20 mouse cellular contexts compared by ENCODE assay signal in the genomic region with DNA sequence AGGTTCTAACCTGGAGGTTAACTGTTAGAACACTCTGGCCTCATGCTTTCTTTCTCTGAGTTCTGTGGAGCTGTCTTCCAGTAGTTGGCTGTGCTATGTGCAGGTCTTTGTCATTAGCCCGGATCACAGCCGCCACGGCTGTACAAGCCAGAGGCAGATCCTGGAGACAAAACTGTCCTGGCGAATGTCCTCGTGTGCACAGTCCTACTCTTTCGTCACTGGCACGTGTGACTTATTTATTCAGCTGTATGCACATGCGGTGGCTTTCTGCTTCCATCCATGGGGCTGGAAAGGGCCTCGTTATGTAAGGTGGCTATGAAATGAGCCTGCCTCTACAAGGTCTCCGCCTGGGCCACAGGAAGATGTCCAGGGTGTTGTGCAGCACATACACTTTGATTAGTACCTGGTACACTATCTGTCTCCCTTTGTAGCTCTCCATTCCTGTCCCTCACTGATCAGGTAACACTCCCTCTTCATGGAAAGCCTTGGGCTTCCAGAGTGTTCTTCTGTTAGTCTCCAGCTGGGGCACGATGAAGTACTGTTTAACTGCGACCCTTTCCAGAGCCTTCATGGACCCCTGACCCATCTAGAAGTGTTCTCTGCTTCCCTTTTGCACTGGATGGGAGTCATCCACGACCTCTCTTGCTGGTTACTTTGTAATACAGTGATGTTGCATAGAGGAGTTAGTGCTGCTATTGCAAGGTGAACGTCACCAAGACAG.
DNase-seq lines count a peak whose midpoint lies in the region; ATAC-seq and TF ChIP-seq lines count a peak whose summit lies in the region.
"Had no signal": no experiment of that assay in that cellular context is flagged by ENCODE, and none has a peak within 500 bp of the region (broad histone marks: within the 10 kb centered on the region; RNA-seq: fewer than 3 reads in every experiment).

No protein-coding gene starts in this region.

- H3K4me1 ChIP-seq in kidney, embryonic 14.5 days (ENCODE audit: control insufficient read depth, insufficient read depth, low read length) = peaks cover 18% of the 10 kb centered on the region
- H3K4me1 ChIP-seq in embryonic facial prominence, embryonic 11.5 days (ENCODE audit: control insufficient read depth, insufficient read depth, low read length) = no peaks in the 10 kb centered on the region; the same call in 1 of the 2 replicates
- H3K4me1 ChIP-seq in limb, embryonic 12.5 days (replicated peaks) = peaks cover 29% of the 10 kb centered on the region
- H3K4me1 ChIP-seq in midbrain, embryonic 13.5 days (replicated peaks) = 0 out of 2 replicates have a peak, but pooled peaks cover 7% of the 10 kb centered on the region

- intact Hi-C loops in gastrocnemius, adult 2 months (cut with DNase I) = no loop called here

- DNase-seq in gastrocnemius, adult 2 months = no peak
- DNase-seq in gastrocnemius, adult 8-10 months (ENCODE audit: low spot score in 2 of 2) = no peak
- DNase-seq in kidney, adult 18-20 months = no peak
- DNase-seq in embryonic facial prominence, embryonic 11.5 days (ENCODE audit: low spot score) = no peak
- no peak for DNase-seq in urinary bladder, postnatal 4 days (ENCODE audit: low spot score in 2 of 2)
- DNase-seq: adrenal gland, postnatal 10 days; cerebellum, adult 2 months; gastrocnemius, postnatal 36 days; layer of hippocampus, postnatal 36 days; left cerebral cortex, postnatal 4 days; lung, postnatal 14 days; right cerebral cortex, postnatal 4 days; thymus, postnatal 14 days had no signal

- H3K27ac ChIP-seq in gastrocnemius, adult 2 months = peak overlapping the region; percentile 46; the same call in 1 of the 2 replicates
- no peak overlapping the region for H3K27ac ChIP-seq in kidney, embryonic 14.5 days (ENCODE audit: low read depth, low read length)
- peak overlapping the region; percentile 38; the same call in 1 of the 2 replicates for H3K27ac ChIP-seq in embryonic facial prominence, embryonic 11.5 days (replicated peaks; ENCODE audit: low read depth, low read length)
- H3K27ac ChIP-seq in limb, embryonic 12.5 days = peak overlapping the region; percentile 93
- no peak overlapping the region for H3K27ac ChIP-seq in midbrain, embryonic 13.5 days
- H3K27ac ChIP-seq: hindbrain, embryonic 10.5 days; neural tube, embryonic 13.5 days had no signal

- H3K4me3 ChIP-seq in gastrocnemius, adult 2 months = no peak overlapping the region
- H3K4me3 ChIP-seq in kidney, embryonic 14.5 days (ENCODE audit: low read length) = no peak overlapping the region
- no peak overlapping the region for H3K4me3 ChIP-seq in embryonic facial prominence, embryonic 11.5 days (ENCODE audit: low read depth, low read length)
- H3K4me3 ChIP-seq in limb, embryonic 12.5 days (replicated peaks) = no peak overlapping the region
- no peak overlapping the region for H3K4me3 ChIP-seq in midbrain, embryonic 13.5 days (replicated peaks)
- H3K4me3 ChIP-seq: hindbrain, embryonic 10.5 days; neural tube, embryonic 13.5 days had no signal

- 62% methylated on average over 14 of the region's 14 CpGs for WGBS in kidney, embryonic 14.5 days
- WGBS in embryonic facial prominence, embryonic 11.5 days = 59% methylated on average over 14 of the region's 14 CpGs
- 63% methylated on average over 14 of the region's 14 CpGs for WGBS in limb, embryonic 12.5 days
- WGBS in midbrain, embryonic 13.5 days = 80% methylated on average over 14 of the region's 14 CpGs

- TF ChIP-seq CTCF in gastrocnemius, adult 2 months (IDR thresholded peaks at IDR 0.05) = no peak

- H3K4me2 ChIP-seq in kidney, embryonic 14.5 days (replicated peaks; ENCODE audit: low read depth, low read length) = no peak overlapping the region
- H3K4me2 ChIP-seq in embryonic facial prominence, embryonic 11.5 days (ENCODE audit: low read depth, low read length) = no peak overlapping the region
- H3K4me2 ChIP-seq in limb, embryonic 12.5 days = no peak overlapping the region
- H3K4me2 ChIP-seq in midbrain, embryonic 13.5 days (replicated peaks) = no peak overlapping the region
- H3K4me2 ChIP-seq: neural tube, embryonic 13.5 days had no signal

- no peaks in the 10 kb centered on the region for H3K36me3 ChIP-seq in kidney, embryonic 14.5 days (ENCODE audit: control insufficient read depth, insufficient read depth, low read length)
- H3K36me3 ChIP-seq in embryonic facial prominence, embryonic 11.5 days (replicated peaks; ENCODE audit: control insufficient read depth, insufficient read depth, low read depth, low read length) = no peaks in the 10 kb centered on the region
- H3K36me3 ChIP-seq in limb, embryonic 12.5 days = no peaks in the 10 kb centered on the region
- no peaks in the 10 kb centered on the region for H3K36me3 ChIP-seq in midbrain, embryonic 13.5 days
- H3K36me3 ChIP-seq: hindbrain, embryonic 10.5 days; neural tube, embryonic 13.5 days had no signal

- 0 out of 2 replicates have a peak overlapping the region, but pooled peaks have one; percentile 2 for H3K9ac ChIP-seq in kidney, embryonic 14.5 days (ENCODE audit: low read depth, low read length)
- H3K9ac ChIP-seq in embryonic facial prominence, embryonic 11.5 days (replicated peaks; ENCODE audit: low read length) = no peak overlapping the region
- H3K9ac ChIP-seq in limb, embryonic 12.5 days (replicated peaks) = no peak overlapping the region
- H3K9ac ChIP-seq in midbrain, embryonic 13.5 days (replicated peaks) = no peak overlapping the region
- H3K9ac ChIP-seq: neural tube, embryonic 13.5 days had no signal

- no peaks in the 10 kb centered on the region for H3K27me3 ChIP-seq in kidney, embryonic 14.5 days (ENCODE audit: control insufficient read depth, insufficient read depth, low read length)
- no peaks in the 10 kb centered on the region for H3K27me3 ChIP-seq in embryonic facial prominence, embryonic 11.5 days (ENCODE audit: control insufficient read depth, insufficient read depth, low read length)
- H3K27me3 ChIP-seq in limb, embryonic 12.5 days = no peaks in the 10 kb centered on the region
- H3K27me3 ChIP-seq in midbrain, embryonic 13.5 days = no peaks in the 10 kb centered on the region
- H3K27me3 ChIP-seq: CH12.LX; neural tube, embryonic 13.5 days had no signal

- ATAC-seq in kidney, embryonic 14.5 days (ENCODE audit: low FRiP score, low TSS enrichment) = no peak
- no peak for ATAC-seq in embryonic facial prominence, embryonic 11.5 days (replicated peaks; ENCODE audit: insufficient number of reproducible peaks, low FRiP score, low TSS enrichment, low read depth)
- peak; percentile 41; the same call in 1 of the 2 replicates for ATAC-seq in limb, embryonic 12.5 days (ENCODE audit: insufficient number of reproducible peaks, insufficient read depth, low FRiP score, low TSS enrichment, low read depth)
- ATAC-seq in midbrain, embryonic 13.5 days = no peak
- ATAC-seq: inflammation-experienced regulatory T-cells, adult 6 months had no signal

- no peaks in the 10 kb centered on the region for H3K9me3 ChIP-seq in kidney, embryonic 14.5 days (ENCODE audit: control insufficient read depth, low read length)
- H3K9me3 ChIP-seq in embryonic facial prominence, embryonic 11.5 days (replicated peaks; ENCODE audit: control insufficient read depth, low read length) = no peaks in the 10 kb centered on the region
- H3K9me3 ChIP-seq in limb, embryonic 12.5 days = no peaks in the 10 kb centered on the region
- H3K9me3 ChIP-seq in midbrain, embryonic 13.5 days = peaks cover 4% of the 10 kb centered on the region; the same call in 1 of the 2 replicates
- H3K9me3 ChIP-seq: neural tube, embryonic 13.5 days had no signal

Comparison
In these comparisons a context has a peak if more than half of its experiments do, and no peak if none do; other contexts are left out.
1. H3K27ac ChIP-seq: peak in gastrocnemius, adult 2 months (single experiment), embryonic facial prominence, embryonic 11.5 days (single experiment) and limb, embryonic 12.5 days (single experiment); none in kidney, embryonic 14.5 days (single experiment) and midbrain, embryonic 13.5 days (single experiment).